Mouse (Mus musculus) embryonic facial prominence, embryonic 12.5 days (tissue): ENCODE data around the gene Pde4d. TPM values are rescaled to one million over a fixed set of nuclear protein-coding genes. Genes with fewer than 3 reads are reported as not detected.

Source experiments
- ATAC-seq: fragments of 200-750 bp; cut with Nextera tagmentation; 2 replicates; pipeline ENCODE4 v1.8.0; 2017; ENCODE audit not compliant: insufficient number of reproducible peaks, insufficient read depth, low FRiP score, low TSS enrichment
- H3K27ac ChIP-seq: fragments of 300-500 bp; sonication (generic); 2 replicates; pipeline ENCODE4 v1.5.1; 2016; ENCODE audit warnings: mild to moderate bottlenecking
- H3K27me3 ChIP-seq: fragments of 300-500 bp; sonication (generic); 2 replicates; pipeline ENCODE4 v1.6.1; 2016; ENCODE audit warnings: mild to moderate bottlenecking, moderate library complexity
- H3K36me3 ChIP-seq: fragments of 300-500 bp; sonication (generic); 2 replicates; pipeline ENCODE4 v1.6.1; 2016; ENCODE audit warnings: mild to moderate bottlenecking
- H3K4me1 ChIP-seq: fragments of 300-500 bp; sonication (generic); 2 replicates; pipeline ENCODE4 v1.6.1; 2016
- H3K4me2 ChIP-seq: fragments of 300-500 bp; sonication (generic); replicated peaks from 2 replicates; pipeline ENCODE4 v1.6.1; 2016; ENCODE audit warnings: mild to moderate bottlenecking, moderate library complexity
- H3K4me3 ChIP-seq: fragments of 300-500 bp; sonication (generic); 2 replicates; pipeline ENCODE4 v1.5.1; 2016; ENCODE audit warnings: mild to moderate bottlenecking
- H3K9ac ChIP-seq: fragments of 300-500 bp; sonication (generic); 2 replicates; pipeline ENCODE4 v1.6.1; 2016; ENCODE audit warnings: mild to moderate bottlenecking, moderate library complexity
- H3K9me3 ChIP-seq: fragments of 300-500 bp; sonication (generic); 2 replicates; pipeline ENCODE4 v1.6.1; 2016; ENCODE audit warnings: mild to moderate bottlenecking, moderate library complexity
- WGBS: fragments of 180-500 bp; shearing (Covaris S2); methylation state at CpG from one replicate; pipeline ENCODE4 v1.1.7; 2016; 5-methylcytosine and 5-hydroxymethylcytosine counted together
- polyA plus RNA-seq: library from polyadenylated mRNA; unstranded; fragments of >200 nt; fragmentation: Nextera tagmentation; extraction: Ambion mirVana; gene quantifications from 2 replicates; pipeline ENCODE4 v1.2.1, GENCODE M21; 2016

Pde4d gene
- polyA plus RNA-seq, 1 experiment from 2014 or later: 20.4 TPM

GRCm38 (mm10) chr13:109262501-109262900, 812.8 kb downstream of the Pde4d start:
- ATAC-seq: no peak
- peak overlapping the region; percentile 73 for H3K4me2 ChIP-seq
- H3K36me3 ChIP-seq: no peaks in the 10 kb centered on the region
- H3K9me3 ChIP-seq: no peaks in the 10 kb centered on the region
- H3K4me1 ChIP-seq: peaks cover 8% of the 10 kb centered on the region; the same call in 1 of the 2 replicates
- WGBS: 45% methylated on average over 5 of the region's 5 CpGs
- no peak overlapping the region for H3K4me3 ChIP-seq
- no peak overlapping the region for H3K27ac ChIP-seq
- no peak overlapping the region for H3K9ac ChIP-seq
- H3K27me3 ChIP-seq: no peaks in the 10 kb centered on the region

GRCm38 (mm10) chr13:109263833-109264232, 814.1 kb downstream of the Pde4d start:
- H3K9ac ChIP-seq: no peak overlapping the region
- H3K4me1 ChIP-seq: peaks cover 10% of the 10 kb centered on the region; the same call in 1 of the 2 replicates
- no peaks in the 10 kb centered on the region for H3K36me3 ChIP-seq
- H3K4me2 ChIP-seq: no peak overlapping the region
- no peaks in the 10 kb centered on the region for H3K9me3 ChIP-seq
- no peaks in the 10 kb centered on the region for H3K27me3 ChIP-seq
- no peak for ATAC-seq
- no peak overlapping the region for H3K27ac ChIP-seq
- H3K4me3 ChIP-seq: no peak overlapping the region

- Histone ChIP-seq H3K27ac (no peak overlapping the region), H3K9me3 (no peaks in the 10 kb centered on the region), H3K4me2 (no peak overlapping the region), H3K36me3 (no peaks in the 10 kb centered on the region), H3K4me3 (no peak overlapping the region), H3K9ac (no peak overlapping the region), H3K4me1 (peaks cover 10% of the 10 kb centered on the region; the same call in 1 of the 2 replicates), H3K27me3 (no peaks in the 10 kb centered on the region)
- WGBS: 46% methylated on average over 3 of the region's 3 CpGs
- ATAC-seq: no peak
Observed at GRCm38 (mm10) chr13:109268253-109268652, 818.5 kb downstream of the Pde4d start.

GRCm38 (mm10) chr13:109268659-109269322, 819.0 kb downstream of the Pde4d start:
- no peak for ATAC-seq
- H3K36me3 ChIP-seq: no peaks in the 10 kb centered on the region

GRCm38 (mm10) chr13:109274869-109275268, 825.1 kb downstream of the Pde4d start:
- H3K36me3 ChIP-seq: no peaks in the 10 kb centered on the region
- H3K27me3 ChIP-seq: no peaks in the 10 kb centered on the region
- 0 out of 2 replicates have a peak, but pooled peaks cover 4% of the 10 kb centered on the region for H3K9me3 ChIP-seq
- peaks cover 14% of the 10 kb centered on the region for H3K4me1 ChIP-seq
- ATAC-seq: no peak
- no peak overlapping the region for H3K4me2 ChIP-seq
- 80% methylated on average over 10 of the region's 10 CpGs for WGBS
- H3K4me3 ChIP-seq: no peak overlapping the region
- no peak overlapping the region for H3K27ac ChIP-seq
- no peak overlapping the region for H3K9ac ChIP-seq

More at GRCm38 (mm10) chr13:109268659-109269322, 819.0 kb downstream of the Pde4d start:
- H3K9ac ChIP-seq: no peak overlapping the region
- WGBS: 85% methylated on average over 4 of the region's 4 CpGs
- H3K4me1 ChIP-seq: peaks cover 14% of the 10 kb centered on the region; the same call in 1 of the 2 replicates
- H3K27me3 ChIP-seq: no peaks in the 10 kb centered on the region
- H3K4me2 ChIP-seq: no peak overlapping the region
- no peak overlapping the region for H3K4me3 ChIP-seq
- H3K9me3 ChIP-seq: no peaks in the 10 kb centered on the region
- no peak overlapping the region for H3K27ac ChIP-seq

- H3K4me1 ChIP-seq: peaks cover 14% of the 10 kb centered on the region
- no peak overlapping the region for H3K4me3 ChIP-seq
- no peak overlapping the region for H3K9ac ChIP-seq
- WGBS: 35% methylated on average over 7 of the region's 7 CpGs
- ATAC-seq: no peak
- H3K9me3 ChIP-seq: 0 out of 2 replicates have a peak, but pooled peaks cover 4% of the 10 kb centered on the region
- H3K27me3 ChIP-seq: no peaks in the 10 kb centered on the region
- no peaks in the 10 kb centered on the region for H3K36me3 ChIP-seq
- H3K27ac ChIP-seq: no peak overlapping the region
- H3K4me2 ChIP-seq: no peak overlapping the region
Observed at GRCm38 (mm10) chr13:109277792-109278191, 828.0 kb downstream of the Pde4d start.

GRCm38 (mm10) chr13:109278504-109278912, 828.8 kb downstream of the Pde4d start:
- no peak for ATAC-seq
- H3K9ac ChIP-seq: no peak overlapping the region
- H3K9me3 ChIP-seq: 0 out of 2 replicates have a peak, but pooled peaks cover 4% of the 10 kb centered on the region
- no peaks in the 10 kb centered on the region for H3K27me3 ChIP-seq
- no peaks in the 10 kb centered on the region for H3K36me3 ChIP-seq
- no peak overlapping the region for H3K27ac ChIP-seq
- H3K4me1 ChIP-seq: peaks cover 11% of the 10 kb centered on the region
- WGBS: 40% methylated on average over 10 of the region's 10 CpGs
- H3K4me3 ChIP-seq: no peak overlapping the region
- no peak overlapping the region; the same call in 1 of the 2 replicates for H3K4me2 ChIP-seq

GRCm38 (mm10) chr13:109279211-109279610, 829.5 kb downstream of the Pde4d start:
- Histone ChIP-seq H3K9me3 (0 out of 2 replicates have a peak, but pooled peaks cover 4% of the 10 kb centered on the region), H3K4me2 (no peak overlapping the region), H3K4me1 (peaks cover 10% of the 10 kb centered on the region; the same call in 1 of the 2 replicates), H3K4me3 (no peak overlapping the region), H3K27me3 (no peaks in the 10 kb centered on the region), H3K36me3 (no peaks in the 10 kb centered on the region), H3K27ac (no peak overlapping the region), H3K9ac (no peak overlapping the region)
- WGBS: 84% methylated on average over 6 of the region's 6 CpGs
- ATAC-seq: no peak

- no peak overlapping the region for H3K4me2 ChIP-seq
- H3K4me3 ChIP-seq: no peak overlapping the region
- no peaks in the 10 kb centered on the region for H3K9me3 ChIP-seq
- ATAC-seq: no peak
- H3K4me1 ChIP-seq: peaks cover 10% of the 10 kb centered on the region; the same call in 1 of the 2 replicates
- no peaks in the 10 kb centered on the region for H3K27me3 ChIP-seq
- H3K27ac ChIP-seq: no peak overlapping the region
- no peaks in the 10 kb centered on the region for H3K36me3 ChIP-seq
- H3K9ac ChIP-seq: no peak overlapping the region
- WGBS: 90% methylated on average over 5 of the region's 5 CpGs
Observed at GRCm38 (mm10) chr13:109280433-109280832, 830.7 kb downstream of the Pde4d start.

GRCm38 (mm10) chr13:109287465-109287864, 837.7 kb downstream of the Pde4d start:
- H3K4me3 ChIP-seq: no peak overlapping the region
- WGBS: 89% methylated on average over 6 of the region's 6 CpGs
- ATAC-seq: no peak
- no peaks in the 10 kb centered on the region for H3K36me3 ChIP-seq
- no peaks in the 10 kb centered on the region for H3K27me3 ChIP-seq
- no peak overlapping the region for H3K27ac ChIP-seq
- H3K4me2 ChIP-seq: no peak overlapping the region
- no peak overlapping the region for H3K9ac ChIP-seq
- H3K4me1 ChIP-seq: no peaks in the 10 kb centered on the region
- no peaks in the 10 kb centered on the region for H3K9me3 ChIP-seq

GRCm38 (mm10) chr13:109290922-109291321, 841.2 kb downstream of the Pde4d start:
- Histone ChIP-seq H3K36me3 (no peaks in the 10 kb centered on the region), H3K4me2 (no peak overlapping the region), H3K4me3 (no peak overlapping the region), H3K27ac (no peak overlapping the region), H3K9me3 (no peaks in the 10 kb centered on the region), H3K27me3 (no peaks in the 10 kb centered on the region), H3K9ac (no peak overlapping the region), H3K4me1 (no peaks in the 10 kb centered on the region)
- WGBS: 43% methylated on average over 4 of the region's 4 CpGs
- ATAC-seq: no peak

- Histone ChIP-seq H3K36me3 (no peaks in the 10 kb centered on the region), H3K4me3 (no peak overlapping the region), H3K4me1 (0 out of 2 replicates have a peak, but pooled peaks cover 3% of the 10 kb centered on the region), H3K27me3 (no peaks in the 10 kb centered on the region), H3K9ac (no peak overlapping the region), H3K4me2 (no peak overlapping the region), H3K9me3 (no peaks in the 10 kb centered on the region), H3K27ac (no peak overlapping the region)
- ATAC-seq: no peak
Observed at GRCm38 (mm10) chr13:109293011-109293410, 843.3 kb downstream of the Pde4d start.
